Mouse (Mus musculus): ENCODE measurements around the gene Jund.

- no peak for TF ChIP-seq EP300 (IDR thresholded peaks at IDR 0.05; ENCODE audit: low read depth)
- no peak for TF ChIP-seq CTCF (IDR thresholded peaks at IDR 0.05; ENCODE audit: low read depth)
These were observed 14.5 kb upstream of the Jund start for GRCm38 (mm10) chr8:70684291-70684690.
